Mouse (Mus musculus) forebrain, embryonic 12.5 days (tissue): ENCODE results near the gene Echdc2. TPM values are rescaled to one million over a fixed set of nuclear protein-coding genes. Genes with fewer than 3 reads are reported as not detected.
A peak's percentile ranks its signal among the peaks of the same experiment; 100 is the strongest.
"Not testable (repeated sequence)": the region's sequence is repeated elsewhere in the genome, so short reads cannot be mapped to it uniquely, and the experiment has no call there.

Experiments
- ATAC-seq: fragments of 200-750 bp; cut with Nextera tagmentation; 2 replicates; pipeline ENCODE4 v1.8.0; 2017; ENCODE audit warnings: moderate TSS enrichment; ENCODE audit not compliant: low FRiP score
- H3K27ac ChIP-seq: fragments of 300-500 bp; sonication (generic); 2 replicates; pipeline ENCODE4 v1.5.1; 2016; ENCODE audit warnings: mild to moderate bottlenecking
- H3K27me3 ChIP-seq: fragments of 300-500 bp; sonication (generic); 2 replicates; pipeline ENCODE4 v1.6.1; 2016; ENCODE audit warnings: mild to moderate bottlenecking
- H3K36me3 ChIP-seq: fragments of 300-500 bp; sonication (generic); replicated peaks from 2 replicates; pipeline ENCODE4 v1.6.1; 2016; ENCODE audit warnings: mild to moderate bottlenecking
- H3K4me1 ChIP-seq: fragments of 300-500 bp; sonication (generic); 2 replicates; pipeline ENCODE4 v1.6.1; 2016
- H3K4me2 ChIP-seq: fragments of 300-500 bp; sonication (generic); 2 replicates; pipeline ENCODE4 v1.6.1; 2016; ENCODE audit warnings: mild to moderate bottlenecking, moderate library complexity
- H3K4me3 ChIP-seq: fragments of 300-500 bp; sonication (generic); replicated peaks from 2 replicates; pipeline ENCODE4 v1.5.1; 2016; ENCODE audit warnings: mild to moderate bottlenecking
- H3K9ac ChIP-seq: fragments of 300-500 bp; sonication (generic); 2 replicates; pipeline ENCODE4 v1.6.1; 2016; ENCODE audit warnings: mild to moderate bottlenecking
- H3K9me3 ChIP-seq: fragments of 300-500 bp; sonication (generic); 2 replicates; pipeline ENCODE4 v1.6.1; 2016
- WGBS: fragments of 180-500 bp; shearing (Covaris S2); methylation state at CpG from one replicate; pipeline ENCODE4 v1.1.7; 2016; 5-methylcytosine and 5-hydroxymethylcytosine counted together
- polyA plus RNA-seq: library from polyadenylated mRNA; unstranded; fragments of >200 nt; fragmentation: Nextera tagmentation; extraction: Ambion mirVana; gene quantifications from 2 replicates; pipeline ENCODE4 v1.2.1, GENCODE M21; 2016

Echdc2 gene
- 13.6 and 16.0 TPM in 2 replicates for polyA plus RNA-seq

DNA sequence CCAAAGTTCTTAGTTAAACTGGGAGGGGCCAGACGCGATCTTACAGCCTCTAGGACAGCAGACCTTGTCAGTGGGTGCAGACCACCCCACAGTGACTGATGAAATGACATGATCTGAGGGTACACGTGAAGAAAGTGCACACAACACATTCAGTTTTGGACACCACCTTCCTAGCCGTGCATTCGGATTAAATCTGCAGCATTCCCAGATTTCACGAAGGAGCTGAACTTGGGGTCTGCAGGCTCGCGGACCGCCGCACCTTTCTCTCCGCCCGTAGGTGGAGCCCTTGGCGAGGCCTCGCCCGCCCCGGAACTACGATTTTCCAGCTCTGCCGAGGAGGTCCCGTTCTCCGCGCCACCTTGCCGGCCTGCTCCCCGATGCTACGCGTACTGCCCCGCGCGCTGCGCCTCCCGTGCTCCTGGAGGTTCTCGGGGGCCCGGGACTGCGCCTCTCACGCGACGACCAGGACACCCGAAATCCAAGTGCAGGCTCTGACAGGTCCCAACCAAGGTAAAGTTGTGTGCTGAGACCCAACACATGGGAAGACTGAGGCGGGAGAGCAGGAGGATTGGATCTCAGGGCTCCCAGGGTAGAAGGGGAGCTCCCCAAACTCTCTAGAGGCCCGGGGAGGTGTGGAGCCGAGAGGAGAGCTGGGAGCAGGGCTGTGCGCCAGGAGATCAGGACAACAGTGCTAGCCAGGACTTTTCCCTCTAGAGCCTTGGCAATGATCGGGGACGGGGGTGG is at the start of gene Echdc2:
Gene Echdc2 (plus strand): TSS at position 286 of the 744 bp plus-strand sequence.
- Histone ChIP-seq H3K27ac (no peak within 1 kb of the TSS), H3K4me1 (peaks cover 11% of the 10 kb centered on the region), H3K4me2 (peak within 1 kb of the TSS; percentile 96), H3K36me3 (no peaks in the 10 kb centered on the region), H3K9ac (peak within 1 kb of the TSS; percentile 69), H3K9me3 (no peaks in the 10 kb centered on the region), H3K27me3 (peaks cover 19% of the 10 kb centered on the region), H3K4me3 (peak within 1 kb of the TSS; percentile 58)
- ATAC-seq, result peak; percentile 53; the same call in 1 of the 2 replicates
- WGBS, result under 1% methylated on average over 43 of the region's 43 CpGs

DNA sequence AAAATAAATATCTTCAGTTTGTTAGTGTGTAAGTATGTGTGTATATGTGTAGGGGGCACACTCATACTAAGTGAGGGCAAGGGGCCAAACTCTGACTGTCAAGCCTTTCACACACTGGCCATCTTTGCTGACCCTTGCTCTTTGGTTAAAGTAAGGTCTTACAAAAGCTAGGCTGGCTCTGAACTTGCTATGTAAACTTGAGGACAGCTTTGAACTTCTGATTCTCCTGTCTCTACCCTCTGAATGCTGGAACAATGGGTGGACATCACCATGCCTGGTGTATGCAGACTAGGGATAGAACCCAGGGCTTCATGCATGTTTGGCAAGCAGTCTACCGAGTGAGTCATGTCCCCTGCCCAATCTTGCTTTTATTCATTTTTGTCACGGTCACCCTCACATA is 48.8 kb upstream of the Echdc2 start:
- Histone ChIP-seq H3K4me1 (no peaks in the 10 kb centered on the region), H3K9ac (no peak overlapping the region), H3K4me3 (no peak overlapping the region), H3K36me3 (0 out of 2 replicates have a peak, but pooled peaks cover 4% of the 10 kb centered on the region), H3K27ac (no peak overlapping the region), H3K4me2 (no peak overlapping the region), H3K27me3 (no peaks in the 10 kb centered on the region), H3K9me3 (no peaks in the 10 kb centered on the region)
- 91% methylated on average over 2 of the region's 2 CpGs for WGBS
- no peak for ATAC-seq

DNA sequence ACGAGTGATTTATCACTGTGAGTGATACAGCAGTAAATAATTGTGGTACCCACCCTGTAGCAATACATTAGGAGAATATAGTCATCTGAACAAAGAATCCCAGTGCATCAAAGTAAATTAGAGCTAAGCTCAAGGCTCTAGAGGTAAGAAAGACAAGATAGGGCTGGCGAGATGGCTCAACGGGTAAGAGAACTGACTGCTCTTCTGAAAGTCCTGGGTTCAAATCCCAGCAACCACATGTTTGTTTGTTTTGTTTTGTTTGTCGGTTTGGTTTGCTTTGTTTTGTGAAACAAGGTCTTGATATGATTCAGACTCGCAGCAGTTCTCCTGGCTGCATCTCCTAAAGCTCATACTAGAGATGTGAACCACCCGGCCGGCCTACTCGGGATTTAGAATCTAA is 47.7 kb upstream of the Echdc2 start:
- ATAC-seq, result no peak
- WGBS, result 89% methylated on average over 8 of the region's 8 CpGs
- no peak overlapping the region for H3K27ac ChIP-seq
- H3K4me2 ChIP-seq, result no peak overlapping the region
- no peaks in the 10 kb centered on the region for H3K9me3 ChIP-seq
- H3K4me1 ChIP-seq, result no peaks in the 10 kb centered on the region
- H3K36me3 ChIP-seq, result no peaks in the 10 kb centered on the region
- H3K9ac ChIP-seq, result no peak overlapping the region
- H3K27me3 ChIP-seq, result no peaks in the 10 kb centered on the region
- no peak overlapping the region for H3K4me3 ChIP-seq

DNA sequence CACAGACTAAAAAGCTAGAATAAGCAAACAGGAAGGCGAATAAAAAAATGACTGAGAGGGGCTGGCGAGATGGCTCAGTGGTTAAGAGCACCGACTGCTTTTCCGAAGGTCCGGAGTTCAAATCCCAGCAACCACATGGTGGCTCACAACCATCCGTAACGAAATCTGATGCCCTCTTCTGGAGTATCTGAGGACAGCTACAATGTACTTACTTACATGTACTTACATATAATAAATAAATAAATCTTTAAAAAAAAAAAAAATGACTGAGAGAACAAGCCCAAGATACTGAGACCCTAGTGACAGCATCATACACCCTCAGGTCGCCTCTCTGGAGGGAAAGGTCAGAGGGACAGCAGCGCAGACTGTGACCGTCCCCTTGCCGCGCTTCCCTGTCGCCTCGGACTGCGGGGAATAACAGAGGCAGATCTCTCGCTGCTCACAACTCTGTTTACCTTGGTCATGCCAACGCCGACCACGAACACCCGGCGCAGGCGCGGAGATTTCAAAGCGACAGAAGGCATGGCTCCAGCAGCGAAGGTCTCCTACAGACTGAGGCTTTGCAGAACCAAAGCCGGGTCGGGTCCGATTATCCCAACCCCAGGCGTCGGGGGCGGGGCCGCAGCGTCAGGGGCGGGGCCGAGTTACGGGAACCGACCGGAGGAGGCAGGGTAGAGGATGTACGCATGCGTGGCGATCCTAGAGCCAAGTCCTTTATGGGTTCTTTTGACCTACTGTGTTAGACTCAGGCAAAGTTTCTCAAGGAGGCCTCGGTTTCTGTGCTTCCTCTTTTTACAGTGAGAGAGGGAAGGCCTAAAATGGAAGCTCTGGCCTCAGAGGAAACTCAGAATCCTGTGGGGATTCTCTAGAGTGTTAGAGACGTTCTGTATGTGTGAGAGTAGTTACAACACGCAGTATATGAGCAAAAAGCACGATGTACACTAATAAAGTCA is 47.0 kb upstream of the Echdc2 start:
- peak overlapping the region; percentile 62 for H3K9ac ChIP-seq
- H3K36me3 ChIP-seq, result no peaks in the 10 kb centered on the region
- WGBS, result 17% methylated on average over 45 of the region's 45 CpGs
- peak overlapping the region; percentile 61 for H3K27ac ChIP-seq
- ATAC-seq, result peak; percentile 94
- peak overlapping the region; percentile 55 for H3K4me2 ChIP-seq
- H3K4me3 ChIP-seq, result peak overlapping the region; percentile 64
- H3K27me3 ChIP-seq, result no peaks in the 10 kb centered on the region
- no peaks in the 10 kb centered on the region for H3K4me1 ChIP-seq
- H3K9me3 ChIP-seq, result no peaks in the 10 kb centered on the region

DNA sequence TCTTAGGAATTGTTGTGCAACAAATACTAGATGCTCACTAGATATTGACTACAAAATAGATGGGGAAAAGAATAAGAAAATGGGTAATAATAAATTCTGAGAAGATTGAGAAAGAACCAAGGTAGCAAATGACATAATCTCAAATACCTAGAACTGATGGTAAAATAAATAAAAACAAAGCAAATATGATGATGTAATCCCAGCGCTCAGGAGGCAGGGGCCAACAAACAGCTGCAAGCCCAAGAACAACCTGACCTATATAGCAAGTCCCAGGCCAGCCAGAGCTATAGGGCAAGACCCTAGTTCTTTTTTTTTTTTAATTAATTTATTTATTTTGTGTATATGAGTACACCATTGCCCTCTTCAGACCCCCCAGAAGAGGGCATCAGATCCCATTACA is 41.1 kb upstream of the Echdc2 start:
- no peak overlapping the region for H3K27ac ChIP-seq
- H3K4me2 ChIP-seq, result no peak overlapping the region
- no peaks in the 10 kb centered on the region for H3K4me1 ChIP-seq
- H3K9ac ChIP-seq, result no peak overlapping the region
- no peaks in the 10 kb centered on the region for H3K27me3 ChIP-seq
- H3K4me3 ChIP-seq, result no peak overlapping the region
- no peaks in the 10 kb centered on the region for H3K9me3 ChIP-seq
- H3K36me3 ChIP-seq, result no peaks in the 10 kb centered on the region
- no peak for ATAC-seq
- WGBS, result 93% methylated on average over 1 of the region's 1 CpGs

DNA sequence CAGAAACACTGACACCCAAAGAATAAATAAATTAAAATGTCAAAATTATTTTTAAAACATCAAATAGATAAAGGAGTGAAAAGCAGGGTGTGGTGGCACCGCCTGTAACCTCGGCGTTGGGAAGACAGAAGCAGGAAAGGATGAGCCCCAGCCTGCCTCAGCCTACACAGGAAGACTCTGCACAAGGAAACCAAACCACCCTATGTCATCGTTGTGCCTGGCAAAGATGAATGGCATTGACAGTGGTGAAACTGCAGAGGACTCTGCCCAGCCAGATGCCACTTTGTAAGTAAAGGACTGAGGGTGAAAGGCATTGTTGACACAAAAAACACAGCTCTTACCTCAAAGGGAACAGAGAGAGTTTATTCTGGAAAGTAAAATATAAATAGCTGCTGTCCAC is 39.0 kb upstream of the Echdc2 start:
- Histone ChIP-seq H3K4me3 (no peak overlapping the region), H3K4me1 (no peaks in the 10 kb centered on the region), H3K27me3 (no peaks in the 10 kb centered on the region), H3K9me3 (no peaks in the 10 kb centered on the region), H3K36me3 (no peaks in the 10 kb centered on the region), H3K4me2 (no peak overlapping the region), H3K27ac (no peak overlapping the region), H3K9ac (no peak overlapping the region)
- 90% methylated on average over 4 of the region's 4 CpGs for WGBS
- no peak for ATAC-seq

DNA sequence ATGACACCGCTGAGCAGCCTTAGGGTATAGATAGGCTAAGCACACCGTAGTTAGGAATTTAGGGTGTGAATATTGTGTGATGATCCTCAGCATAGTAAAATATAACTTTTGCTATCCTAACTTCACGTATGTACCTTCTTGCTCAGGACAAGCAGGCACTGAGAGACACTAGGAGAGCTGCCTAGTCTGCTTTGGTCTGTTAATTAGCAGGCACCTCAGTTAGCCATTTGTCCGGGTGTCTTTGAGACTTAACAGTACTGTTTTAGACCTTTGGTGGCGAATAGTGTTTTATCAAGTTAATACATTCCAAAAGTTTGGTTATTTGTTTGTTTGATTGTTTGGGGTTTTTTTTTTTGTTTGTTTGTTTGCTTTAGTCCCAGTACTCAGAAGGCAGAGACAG is 37.7 kb upstream of the Echdc2 start:
- Histone ChIP-seq H3K27ac (no peak overlapping the region), H3K4me3 (no peak overlapping the region), H3K27me3 (no peaks in the 10 kb centered on the region), H3K9ac (no peak overlapping the region), H3K4me1 (no peaks in the 10 kb centered on the region), H3K36me3 (no peaks in the 10 kb centered on the region), H3K4me2 (no peak overlapping the region), H3K9me3 (no peaks in the 10 kb centered on the region)
- WGBS, result 87% methylated on average over 5 of the region's 5 CpGs
- ATAC-seq, result no peak

DNA sequence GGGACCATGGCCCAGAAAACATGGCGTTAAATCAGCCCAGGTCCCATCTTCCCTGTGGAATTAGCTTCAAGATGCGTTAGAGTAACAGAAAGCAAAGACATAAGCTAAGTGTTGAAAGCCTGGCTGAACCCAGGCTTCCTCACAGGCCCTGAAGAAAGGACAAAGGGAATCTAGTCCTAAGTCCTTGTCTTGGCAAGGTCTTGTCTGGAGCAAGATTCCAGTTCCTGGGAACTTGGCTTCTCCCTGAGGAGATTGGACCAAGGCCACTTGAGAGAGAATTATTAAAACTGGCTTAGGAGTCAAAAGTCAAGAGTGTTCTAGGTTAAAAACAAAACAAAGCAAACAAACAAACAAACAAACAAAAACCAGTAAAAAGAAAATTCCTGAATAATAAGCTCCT is 36.9 kb upstream of the Echdc2 start:
- H3K9me3 ChIP-seq, result no peaks in the 10 kb centered on the region
- 95% methylated on average over 2 of the region's 2 CpGs for WGBS

DNA sequence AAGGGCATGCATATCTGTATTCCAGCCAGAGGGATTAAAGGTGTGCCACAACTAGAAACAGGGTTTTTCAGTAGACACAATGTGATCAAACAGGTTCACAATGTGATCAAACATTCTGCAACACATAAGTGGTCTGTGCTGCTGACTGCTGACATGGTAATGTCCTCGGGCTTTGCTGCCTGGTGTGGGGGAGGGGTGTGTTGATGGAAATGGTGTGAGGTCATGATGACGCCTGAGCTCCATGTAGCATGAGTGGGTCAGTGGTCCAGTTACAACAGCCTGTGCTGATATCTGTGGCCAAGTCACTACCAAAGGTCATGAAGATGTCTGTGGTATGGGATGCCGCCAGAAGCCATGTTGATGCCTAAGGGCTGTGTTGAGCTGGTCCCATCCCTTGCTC is 34.8 kb upstream of the Echdc2 start:
- Histone ChIP-seq H3K9me3 (no peaks in the 10 kb centered on the region), H3K9ac (no peak overlapping the region)
- WGBS, result 86% methylated on average over 3 of the region's 3 CpGs

More for the DNA sequence above, 36.9 kb upstream of the Echdc2 start:
- no peak overlapping the region for H3K4me3 ChIP-seq
- H3K27me3 ChIP-seq, result no peaks in the 10 kb centered on the region
- no peak overlapping the region for H3K4me2 ChIP-seq
- no peaks in the 10 kb centered on the region for H3K36me3 ChIP-seq
- no peak overlapping the region for H3K9ac ChIP-seq
- no peaks in the 10 kb centered on the region for H3K4me1 ChIP-seq
- no peak for ATAC-seq
- no peak overlapping the region for H3K27ac ChIP-seq

DNA sequence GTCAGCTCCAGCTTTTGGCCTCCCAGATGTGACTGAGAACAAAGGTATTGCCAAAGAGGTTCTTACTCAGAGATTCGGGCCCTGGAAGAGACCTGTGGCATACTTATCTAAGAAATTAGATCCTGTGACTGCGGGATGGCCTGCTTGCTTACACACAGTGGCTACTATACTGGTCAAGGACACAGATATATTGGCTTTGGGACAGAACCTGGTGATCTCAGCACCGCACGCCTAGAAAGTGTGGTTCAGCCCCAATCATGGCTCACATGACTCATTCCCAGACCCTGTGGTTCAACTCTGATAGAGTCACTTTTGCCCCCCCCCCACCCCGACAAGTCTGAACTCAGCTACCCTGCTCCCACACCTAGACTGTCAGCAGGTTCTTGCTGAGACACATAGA is 28.3 kb upstream of the Echdc2 start:
- H3K4me2 ChIP-seq, result no peak overlapping the region
- H3K27ac ChIP-seq, result no peak overlapping the region
- H3K36me3 ChIP-seq, result no peaks in the 10 kb centered on the region
- H3K4me3 ChIP-seq, result no peak overlapping the region
- H3K9ac ChIP-seq, result no peak overlapping the region
- H3K27me3 ChIP-seq, result no peaks in the 10 kb centered on the region
- no peaks in the 10 kb centered on the region for H3K9me3 ChIP-seq
- no peak for ATAC-seq
- WGBS, result 88% methylated on average over 5 of the region's 5 CpGs
- no peaks in the 10 kb centered on the region for H3K4me1 ChIP-seq

More for the DNA sequence above, 34.8 kb upstream of the Echdc2 start:
- Histone ChIP-seq H3K4me1 (no peaks in the 10 kb centered on the region), H3K4me3 (no peak overlapping the region), H3K4me2 (no peak overlapping the region), H3K27me3 (no peaks in the 10 kb centered on the region), H3K27ac (no peak overlapping the region), H3K36me3 (no peaks in the 10 kb centered on the region)
- no peak for ATAC-seq

DNA sequence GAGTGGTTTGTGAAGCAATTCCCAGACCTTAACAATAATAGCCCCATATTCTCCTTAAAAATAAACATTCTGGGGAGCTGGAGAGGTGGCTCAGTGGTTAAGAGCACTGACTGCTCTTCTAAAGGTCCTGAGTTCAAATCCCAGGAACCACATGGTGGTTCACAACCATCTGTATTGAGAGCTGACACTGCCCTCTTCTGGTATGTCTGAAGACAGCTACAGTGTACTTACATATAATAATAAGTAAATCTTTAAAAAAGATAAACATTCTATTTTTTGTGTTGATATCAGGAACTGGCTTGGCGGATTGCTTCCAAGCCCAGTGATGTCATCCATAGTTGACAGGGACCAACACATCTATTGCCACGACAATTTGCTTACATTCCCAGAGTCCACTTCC is 22.1 kb upstream of the Echdc2 start:
- H3K4me1 ChIP-seq, H3K27me3 ChIP-seq, H3K27ac ChIP-seq, H3K36me3 ChIP-seq, H3K9ac ChIP-seq, ATAC-seq, H3K9me3 ChIP-seq, H3K4me3 ChIP-seq, H3K4me2 ChIP-seq: not testable (repeated sequence)
- WGBS, result 94% methylated on average over 2 of the region's 2 CpGs

DNA sequence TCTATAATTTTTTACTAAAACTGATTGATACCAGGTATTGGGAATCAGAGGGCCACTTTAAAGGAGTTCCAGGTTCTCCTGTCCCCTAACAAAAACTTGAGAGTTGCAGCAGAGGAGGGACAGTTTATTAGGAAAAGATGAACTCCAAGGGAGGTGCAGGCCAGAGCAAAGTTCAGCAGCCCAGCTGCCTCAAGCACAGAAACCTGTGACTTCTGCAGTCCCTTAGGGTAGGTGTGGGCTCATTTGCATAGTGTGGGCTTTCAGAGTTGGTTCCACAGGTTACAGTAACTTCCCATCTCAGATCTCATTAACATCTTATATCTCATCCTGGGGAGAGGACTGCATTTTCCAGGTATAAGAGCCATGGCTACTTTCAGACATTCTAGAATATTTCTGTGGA is 21.5 kb upstream of the Echdc2 start:
- Histone ChIP-seq H3K4me2 (no peak overlapping the region), H3K27ac (no peak overlapping the region), H3K9me3 (no peaks in the 10 kb centered on the region), H3K9ac (no peak overlapping the region), H3K4me1 (no peaks in the 10 kb centered on the region), H3K4me3 (no peak overlapping the region), H3K36me3 (no peaks in the 10 kb centered on the region), H3K27me3 (no peaks in the 10 kb centered on the region)
- ATAC-seq, result no peak
